Mouse (Mus musculus) hindbrain, embryonic 10.5 days (tissue): Measurements from ENCODE around the gene Padi6. TPM values are rescaled to one million over a fixed set of nuclear protein-coding genes. Genes with fewer than 3 reads are reported as not detected.

Source experiments
- DNase-seq: peaks from one replicate; pipeline ENCODE4 v3.0.0-alpha.2; 2017; ENCODE audit warnings: low spot score
- H3K27ac ChIP-seq: fragments of 300-500 bp; sonication (generic); 2 replicates; pipeline ENCODE4 v1.5.1; 2016; ENCODE audit warnings: mild to moderate bottlenecking, moderate library complexity
- H3K27me3 ChIP-seq: fragments of 300-500 bp; sonication (generic); 2 replicates; pipeline ENCODE4 v1.6.1; 2016; ENCODE audit warnings: mild to moderate bottlenecking; ENCODE audit not compliant: poor library complexity, insufficient read depth, severe bottlenecking
- H3K36me3 ChIP-seq: fragments of 300-500 bp; sonication (generic); 2 replicates; pipeline ENCODE4 v1.6.1; 2016; ENCODE audit warnings: mild to moderate bottlenecking, moderate library complexity
- H3K4me1 ChIP-seq: fragments of 300-500 bp; sonication (generic); replicated peaks from 2 replicates; pipeline ENCODE4 v1.6.1; 2016; ENCODE audit warnings: mild to moderate bottlenecking
- H3K4me3 ChIP-seq: fragments of 300-500 bp; sonication (generic); 2 replicates; pipeline ENCODE4 v1.5.1; 2016; ENCODE audit warnings: mild to moderate bottlenecking, moderate library complexity
- H3K9me3 ChIP-seq: fragments of 300-500 bp; sonication (generic); 2 replicates; pipeline ENCODE4 v1.6.1; 2016; ENCODE audit warnings: mild to moderate bottlenecking, moderate library complexity
- WGBS: fragments of 180-500 bp; shearing (Covaris S2); methylation state at CpG from one replicate; pipeline ENCODE4 v1.1.7; 2016; 5-methylcytosine and 5-hydroxymethylcytosine counted together
- polyA plus RNA-seq: library from polyadenylated mRNA; unstranded; fragments of >200 nt; fragmentation: Nextera tagmentation; extraction: Ambion mirVana; gene quantifications from 2 replicates; pipeline ENCODE4 v1.2.1, GENCODE M21; 2016

Gene Padi6
- polyA plus RNA-seq, 1 experiment from 2014 or later, result not detected

DNA sequence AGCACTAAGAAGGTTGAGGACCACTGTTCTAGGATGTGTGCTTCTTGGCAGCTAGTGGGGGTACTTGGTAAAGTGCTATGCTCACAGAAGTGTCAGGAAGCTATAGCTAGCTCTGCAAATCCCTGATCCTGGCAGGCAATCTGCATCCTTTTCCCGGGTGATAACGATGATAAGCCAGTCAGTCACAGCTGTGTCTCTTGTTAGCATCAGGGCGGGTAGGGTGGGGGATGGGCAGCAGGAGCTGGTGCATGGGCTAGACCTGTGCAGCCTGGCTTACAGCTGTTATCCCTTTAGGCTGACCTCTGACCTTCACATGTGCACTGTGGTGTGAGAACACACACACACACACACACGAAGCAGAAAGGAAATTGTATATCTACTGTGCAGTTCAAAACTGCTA lies 643 bp upstream of the Padi6 start:
- 62% methylated on average over 4 of the region's 4 CpGs for WGBS
- H3K4me1 ChIP-seq, result peaks cover 27% of the 10 kb centered on the region
- no peak overlapping the region for H3K4me3 ChIP-seq
- peak; percentile 21 for DNase-seq
- H3K9me3 ChIP-seq, result no peaks in the 10 kb centered on the region
- H3K27me3 ChIP-seq, result peaks cover 15% of the 10 kb centered on the region; the same call in 1 of the 2 replicates
- H3K27ac ChIP-seq, result no peak overlapping the region
- no peaks in the 10 kb centered on the region for H3K36me3 ChIP-seq

DNA sequence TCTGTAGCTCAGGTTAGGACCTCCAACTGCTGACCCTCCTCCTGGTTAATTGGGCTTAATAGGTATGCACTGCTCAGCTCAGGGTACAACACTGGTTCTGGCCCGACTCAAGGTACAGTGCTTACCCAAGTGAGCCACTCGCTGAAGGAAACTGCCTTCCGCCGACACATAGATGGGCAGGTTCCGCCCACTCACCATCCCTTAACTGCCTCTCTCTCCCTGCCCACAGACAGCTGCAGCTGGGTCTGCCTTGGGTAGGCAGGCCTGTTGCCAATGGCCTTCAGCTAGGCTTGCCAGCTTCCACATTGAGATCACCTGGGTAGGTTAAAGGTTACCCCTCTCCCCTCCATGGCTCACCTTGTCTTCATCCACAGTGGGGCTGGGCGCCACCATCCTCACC lies 1.0 kb downstream of the Padi6 start:
- Histone ChIP-seq H3K9me3 (no peaks in the 10 kb centered on the region), H3K27ac (no peak overlapping the region), H3K27me3 (0 out of 2 replicates have a peak, but pooled peaks cover 5% of the 10 kb centered on the region), H3K36me3 (no peaks in the 10 kb centered on the region), H3K4me1 (peaks cover 13% of the 10 kb centered on the region), H3K4me3 (no peak overlapping the region)
- DNase-seq, result no peak
- 90% methylated on average over 6 of the region's 6 CpGs for WGBS

DNA sequence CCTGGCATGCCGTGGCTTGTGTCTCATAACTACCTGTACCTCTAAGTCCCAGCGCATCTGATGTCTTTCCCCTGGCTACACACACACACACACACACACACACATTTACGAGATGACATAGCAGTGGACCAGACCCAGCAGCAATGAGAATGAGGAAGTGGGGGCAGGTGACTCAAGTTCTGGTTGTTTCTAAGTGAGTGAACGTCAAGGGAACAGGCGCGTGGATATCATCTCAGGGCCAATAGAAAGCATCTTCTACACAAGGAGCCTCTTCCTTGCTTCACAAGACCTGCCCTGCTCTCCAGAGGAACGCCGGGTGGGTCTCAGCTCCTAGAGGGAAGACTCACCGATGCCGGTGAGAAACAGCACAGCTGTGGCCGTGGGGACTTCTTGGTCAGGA lies 1.8 kb downstream of the Padi6 start:
- WGBS, result 92% methylated on average over 11 of the region's 11 CpGs
- Histone ChIP-seq H3K36me3 (no peaks in the 10 kb centered on the region), H3K27ac (no peak overlapping the region), H3K4me1 (peaks cover 13% of the 10 kb centered on the region), H3K27me3 (no peaks in the 10 kb centered on the region), H3K9me3 (no peaks in the 10 kb centered on the region), H3K4me3 (no peak overlapping the region)
- no peak for DNase-seq

DNA sequence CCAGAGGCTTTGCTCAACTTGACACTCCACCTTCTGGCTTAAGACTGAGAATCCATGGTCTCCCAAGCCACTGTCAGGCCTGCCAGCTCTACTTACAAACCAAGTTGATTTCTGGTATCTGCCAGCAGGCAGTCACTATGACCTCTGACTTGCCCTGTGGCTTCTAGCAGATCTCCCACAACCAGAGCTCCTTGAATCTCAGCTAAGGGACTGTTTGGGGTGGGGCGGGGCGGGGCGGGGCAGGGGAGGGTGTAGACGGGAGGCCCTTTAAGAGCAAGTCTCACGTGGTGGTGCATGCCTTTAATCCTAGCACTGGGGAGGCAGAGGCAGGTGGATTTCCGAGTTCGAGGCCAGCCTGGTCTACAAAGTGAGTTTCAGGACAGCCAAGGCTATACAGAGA lies 9.6 kb downstream of the Padi6 start:
- Histone ChIP-seq H3K4me1 (peaks cover 9% of the 10 kb centered on the region; the same call in 1 of the 2 replicates), H3K4me3 (no peak overlapping the region), H3K36me3 (0 out of 2 replicates have a peak, but pooled peaks cover 2% of the 10 kb centered on the region), H3K27ac (no peak overlapping the region), H3K27me3 (no peaks in the 10 kb centered on the region), H3K9me3 (no peaks in the 10 kb centered on the region)
- WGBS, result 72% methylated on average over 7 of the region's 7 CpGs
- no peak for DNase-seq

DNA sequence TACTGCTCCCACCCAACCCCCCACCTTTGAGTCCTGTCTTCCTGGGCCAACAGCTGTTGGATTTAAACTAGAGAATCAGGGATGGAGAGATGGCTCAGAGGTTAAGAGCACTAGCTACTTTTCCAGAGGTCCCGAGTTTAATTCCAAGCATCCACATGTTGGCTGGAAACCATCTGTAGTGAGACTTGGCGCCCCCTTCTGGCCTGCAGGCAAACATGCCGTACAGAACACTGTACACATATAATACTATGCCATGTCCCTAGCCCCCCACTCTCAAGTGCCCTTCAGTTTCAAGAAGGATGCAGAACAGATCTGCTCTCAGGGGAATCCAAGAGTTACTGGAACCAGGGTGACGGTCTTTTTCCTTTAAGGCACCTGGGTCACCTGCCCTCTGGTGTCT lies 10.8 kb downstream of the Padi6 start:
- H3K4me1 ChIP-seq, result peaks cover 9% of the 10 kb centered on the region; the same call in 1 of the 2 replicates
- H3K9me3 ChIP-seq, result no peaks in the 10 kb centered on the region
- WGBS, result 83% methylated on average over 4 of the region's 4 CpGs
- H3K36me3 ChIP-seq, result peaks cover 14% of the 10 kb centered on the region
- H3K4me3 ChIP-seq, result no peak overlapping the region
- no peak for DNase-seq
- no peak overlapping the region for H3K27ac ChIP-seq
- H3K27me3 ChIP-seq, result no peaks in the 10 kb centered on the region

- DNase-seq, result no peak
- Histone ChIP-seq H3K27me3 (no peaks in the 10 kb centered on the region), H3K9me3 (no peaks in the 10 kb centered on the region), H3K36me3 (peaks cover 61% of the 10 kb centered on the region), H3K27ac (no peak overlapping the region), H3K4me1 (no peaks in the 10 kb centered on the region; the same call in none of the 2 replicates), H3K4me3 (no peak overlapping the region)
- 90% methylated on average over 12 of the region's 12 CpGs for WGBS
These were observed 15.5 kb downstream of the Padi6 start for GRCm38 (mm10) chr4:140726907-140727306.

DNA sequence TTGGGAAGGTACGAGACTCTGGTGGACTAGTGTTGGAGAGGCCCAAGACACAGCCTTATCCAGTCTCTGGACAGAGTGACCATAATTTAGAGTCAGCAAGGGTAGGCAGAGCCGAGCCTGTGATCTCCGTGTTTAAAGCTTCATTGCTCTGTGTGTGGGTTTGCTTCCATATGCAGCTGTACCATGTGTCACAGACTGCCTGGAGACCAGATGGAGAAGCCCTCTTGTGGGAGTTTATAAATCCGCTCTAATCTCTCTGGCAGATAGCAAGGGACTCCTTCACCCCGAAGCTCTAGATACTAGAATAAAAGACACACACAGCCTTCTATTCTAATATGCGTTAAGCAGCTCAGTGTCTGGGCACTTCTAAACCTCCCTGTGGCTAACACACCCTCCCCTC lies 17.7 kb downstream of the Padi6 start:
- H3K9me3 ChIP-seq, result no peaks in the 10 kb centered on the region
- no peak overlapping the region for H3K4me3 ChIP-seq
- no peaks in the 10 kb centered on the region for H3K27me3 ChIP-seq
- H3K4me1 ChIP-seq, result no peaks in the 10 kb centered on the region; the same call in none of the 2 replicates
- DNase-seq, result no peak
- no peak overlapping the region for H3K27ac ChIP-seq
- peaks cover 83% of the 10 kb centered on the region for H3K36me3 ChIP-seq
- 87% methylated on average over 6 of the region's 6 CpGs for WGBS

GRCm38 (mm10) chr4:140723801-140724200 lies 18.6 kb downstream of the Padi6 start:
- 61% methylated on average over 5 of the region's 5 CpGs for WGBS

GRCm38 (mm10) chr4:140723192-140723591 lies 19.3 kb downstream of the Padi6 start:
- Histone ChIP-seq H3K4me3 (no peak overlapping the region), H3K36me3 (peaks cover 96% of the 10 kb centered on the region), H3K4me1 (no peaks in the 10 kb centered on the region; the same call in none of the 2 replicates), H3K27me3 (no peaks in the 10 kb centered on the region), H3K27ac (no peak overlapping the region), H3K9me3 (no peaks in the 10 kb centered on the region)
- 91% methylated on average over 9 of the region's 9 CpGs for WGBS
- DNase-seq, result no peak

More at GRCm38 (mm10) chr4:140723801-140724200, 18.6 kb downstream of the Padi6 start:
- H3K9me3 ChIP-seq, result no peaks in the 10 kb centered on the region
- no peak overlapping the region for H3K27ac ChIP-seq
- no peak overlapping the region for H3K4me3 ChIP-seq
- peaks cover 92% of the 10 kb centered on the region for H3K36me3 ChIP-seq
- H3K4me1 ChIP-seq, result no peaks in the 10 kb centered on the region; the same call in none of the 2 replicates
- peak; percentile 57 for DNase-seq
- H3K27me3 ChIP-seq, result no peaks in the 10 kb centered on the region

DNA sequence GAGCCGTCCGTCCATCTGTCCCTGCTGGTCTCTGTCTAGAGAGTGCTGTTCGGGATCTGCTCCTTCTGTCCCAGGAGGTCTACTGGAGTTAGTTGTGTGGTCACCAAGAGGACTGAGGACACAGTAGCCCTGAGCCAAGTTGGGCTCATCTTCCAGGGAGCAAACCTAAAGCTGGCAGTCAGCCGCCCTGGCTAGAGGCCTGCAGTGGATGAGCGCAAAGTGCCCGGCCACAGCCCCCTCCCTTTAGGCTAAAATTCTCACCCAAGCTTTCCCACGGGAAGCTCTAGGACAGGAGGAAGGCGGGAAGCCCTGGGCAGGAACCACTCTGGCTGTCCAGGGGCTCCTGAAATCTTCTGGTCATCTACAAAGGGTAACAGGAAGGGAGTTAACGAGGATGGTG lies 19.7 kb downstream of the Padi6 start:
- Histone ChIP-seq H3K4me1 (no peaks in the 10 kb centered on the region; the same call in none of the 2 replicates), H3K27me3 (no peaks in the 10 kb centered on the region), H3K36me3 (peaks cover 100% of the 10 kb centered on the region), H3K27ac (no peak overlapping the region), H3K4me3 (no peak overlapping the region), H3K9me3 (no peaks in the 10 kb centered on the region)
- WGBS, result 83% methylated on average over 9 of the region's 9 CpGs
- no peak for DNase-seq

GRCm38 (mm10) chr4:140721968-140722490 lies 20.4 kb downstream of the Padi6 start:
- Histone ChIP-seq H3K27me3 (no peaks in the 10 kb centered on the region), H3K4me3 (no peak overlapping the region), H3K4me1 (no peaks in the 10 kb centered on the region; the same call in none of the 2 replicates), H3K9me3 (no peaks in the 10 kb centered on the region), H3K27ac (no peak overlapping the region), H3K36me3 (peaks cover 100% of the 10 kb centered on the region)
- WGBS, result 90% methylated on average over 20 of the region's 20 CpGs
- no peak for DNase-seq

DNA sequence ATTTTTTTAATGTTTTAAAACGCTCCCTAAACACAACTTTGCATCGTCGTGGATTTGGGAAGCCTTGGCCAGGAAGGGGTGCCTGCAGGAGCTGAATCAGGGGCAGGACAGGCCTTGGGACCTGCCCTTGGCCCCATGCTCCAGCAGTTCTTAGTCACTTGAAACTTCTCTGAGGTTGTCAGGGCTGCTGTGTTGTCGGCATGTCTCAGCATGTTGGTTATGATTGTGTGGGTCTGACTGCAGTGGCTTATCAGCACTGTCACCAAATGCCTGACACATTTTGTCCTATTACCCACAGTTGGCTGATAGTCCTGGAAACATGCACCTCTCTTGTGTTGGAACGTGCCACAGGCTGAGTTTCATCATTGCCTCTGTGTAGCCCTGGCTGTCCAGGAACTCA lies 22.4 kb downstream of the Padi6 start:
- no peak for DNase-seq
- Histone ChIP-seq H3K9me3 (no peaks in the 10 kb centered on the region), H3K4me3 (no peak overlapping the region), H3K36me3 (peaks cover 100% of the 10 kb centered on the region), H3K4me1 (no peaks in the 10 kb centered on the region; the same call in none of the 2 replicates), H3K27ac (no peak overlapping the region), H3K27me3 (no peaks in the 10 kb centered on the region)
- WGBS, result 92% methylated on average over 5 of the region's 5 CpGs

GRCm38 (mm10) chr4:140718436-140718835 lies 24.0 kb downstream of the Padi6 start:
- Histone ChIP-seq H3K4me3 (no peak overlapping the region), H3K27me3 (no peaks in the 10 kb centered on the region), H3K36me3 (peaks cover 99% of the 10 kb centered on the region), H3K9me3 (no peaks in the 10 kb centered on the region), H3K27ac (no peak overlapping the region), H3K4me1 (peaks cover 13% of the 10 kb centered on the region)
- WGBS, result 96% methylated on average over 9 of the region's 9 CpGs
- no peak for DNase-seq

DNA sequence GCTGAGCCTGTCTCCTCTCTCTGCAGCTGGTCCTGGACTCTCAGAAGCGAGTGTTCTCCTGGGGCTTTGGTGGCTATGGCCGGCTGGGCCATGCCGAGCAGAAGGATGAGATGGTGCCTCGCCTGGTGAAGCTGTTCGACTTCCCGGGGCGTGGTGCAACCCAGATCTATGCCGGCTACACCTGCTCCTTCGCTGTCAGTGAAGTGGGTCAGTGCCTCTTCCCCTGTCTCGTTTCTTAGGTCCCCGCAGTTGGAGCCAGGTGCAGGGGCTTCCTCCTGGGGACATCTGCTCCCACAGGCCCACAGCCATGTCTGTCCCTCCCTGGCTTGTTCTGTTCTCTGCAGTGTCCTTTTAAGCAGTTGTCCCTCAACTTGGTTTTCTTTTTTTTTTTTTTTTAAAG lies 25.4 kb downstream of the Padi6 start:
- H3K27ac ChIP-seq, result no peak overlapping the region
- DNase-seq, result no peak
- WGBS, result 95% methylated on average over 11 of the region's 11 CpGs
- H3K36me3 ChIP-seq, result peaks cover 99% of the 10 kb centered on the region
- H3K27me3 ChIP-seq, result no peaks in the 10 kb centered on the region
- H3K9me3 ChIP-seq, result no peaks in the 10 kb centered on the region
- H3K4me1 ChIP-seq, result peaks cover 27% of the 10 kb centered on the region
- H3K4me3 ChIP-seq, result no peak overlapping the region
